Mouse (Mus musculus) ES-E14 (cell line): ENCODE results near the gene Zbtb48.

Experiments used
- CHD2 ChIP-seq: IDR thresholded peaks from 2 replicates; pipeline ENCODE4 v1.6.1; 2014; ENCODE audit warnings: mild to moderate bottlenecking, low read depth, low read length, inconsistent platforms
- HCFC1 ChIP-seq: IDR thresholded peaks from 2 replicates; pipeline ENCODE4 v1.6.1; 2012; ENCODE audit warnings: low read length, inconsistent platforms, borderline replicate concordance; ENCODE audit not compliant: insufficient read depth
- MAFK ChIP-seq: IDR thresholded peaks from 2 replicates; pipeline ENCODE4 v1.6.1; 2014; ENCODE audit warnings: mild to moderate bottlenecking, low read depth, low read length, inconsistent platforms; ENCODE audit not compliant: insufficient read depth
- ZNF384 ChIP-seq: IDR thresholded peaks from 2 replicates; pipeline ENCODE4 v1.6.1; 2012; ENCODE audit warnings: low read depth, low read length, inconsistent platforms

DNA sequence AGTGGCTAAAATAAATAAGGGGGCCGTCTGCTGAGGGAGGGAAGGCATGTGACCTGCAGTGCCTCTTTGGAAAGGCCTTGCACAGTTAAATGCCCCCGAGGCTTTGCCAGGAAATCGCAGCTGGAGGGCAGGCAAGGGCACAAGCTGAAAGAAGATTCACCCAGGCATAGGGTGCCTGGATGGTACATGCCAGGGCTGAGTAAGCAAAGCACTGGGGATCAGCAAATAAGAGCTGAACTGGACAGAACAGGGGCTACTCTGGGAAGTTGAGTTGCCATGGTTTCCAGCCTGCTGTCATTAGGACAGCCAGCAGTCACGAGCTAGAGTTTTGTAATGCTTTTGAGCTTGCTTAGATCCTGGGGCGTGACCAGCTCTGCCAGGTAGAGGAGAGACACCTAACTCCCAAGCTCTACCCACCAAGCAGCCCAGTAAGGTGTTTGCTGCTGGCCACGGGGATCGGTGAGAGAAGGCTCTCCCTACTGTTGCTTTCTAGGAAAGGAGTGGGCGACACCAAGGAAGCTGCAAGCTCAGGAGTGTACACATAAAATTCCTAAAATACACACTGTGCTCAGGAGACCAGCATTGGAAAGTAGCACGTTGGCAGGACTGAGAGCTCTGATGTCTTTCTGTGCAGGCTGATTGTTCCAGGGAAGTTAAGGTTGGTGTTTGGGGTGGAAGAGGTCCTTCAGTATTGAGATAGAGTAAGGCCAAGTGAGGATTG is 35.1 kb upstream of the Zbtb48 start:
- no peak for TF ChIP-seq MAFK
- no peak for TF ChIP-seq HCFC1
- TF ChIP-seq ZNF384 = no peak
- TF ChIP-seq CHD2 = no peak
